Mouse (Mus musculus) MEL (cell line): Measurements from ENCODE around the gene S100a13. TPM values are rescaled to one million over a fixed set of nuclear protein-coding genes. Genes with fewer than 3 reads are reported as not detected.

Experiments
- DNase-seq: peaks from one replicate; pipeline ENCODE4 v3.0.0; 2011; ENCODE audit warnings: low read depth, low spot score
- H3K27ac ChIP-seq: 2 replicates; pipeline ENCODE4 v1.5.1; 2012; ENCODE audit warnings: low read depth, mild to moderate bottlenecking, control low read depth, low read length, moderate library complexity; ENCODE audit not compliant: control insufficient read depth
- H3K27me3 ChIP-seq, 2 experiments: fragments of 150-350 bp in 1 of 2; sonication (generic) in 1 of 2; 2 replicates each; pipeline ENCODE4 v1.6.1; 2012; ENCODE audit warnings: low read length in 2 of 2, mild to moderate bottlenecking in 2 of 2, improper control_type of control experiment in 1 of 2, moderate library complexity in 1 of 2; ENCODE audit not compliant: insufficient read depth in 2 of 2, control insufficient read depth in 1 of 2
- H3K36me3 ChIP-seq, 2 experiments: 2 replicates each; pipeline ENCODE4 v1.6.1; 2012 to 2014; ENCODE audit warnings: low read length in 2 of 2, improper control_type of control experiment in 1 of 2, inconsistent platforms in 1 of 2, mild to moderate bottlenecking in 1 of 2; ENCODE audit not compliant: insufficient read depth in 2 of 2, control insufficient read depth in 1 of 2
- H3K4me1 ChIP-seq, 2 experiments: fragments of 150-350 bp in 1 of 2; sonication (generic) in 1 of 2; 2 replicates each; pipeline ENCODE4 v1.6.1; 2012; ENCODE audit warnings: low read length in 2 of 2, improper control_type of control experiment in 1 of 2, mild to moderate bottlenecking in 1 of 2; ENCODE audit not compliant: insufficient read depth in 2 of 2, control insufficient read depth in 1 of 2
- H3K4me3 ChIP-seq, 2 experiments: fragments of 150-350 bp in 1 of 2; sonication (generic) in 1 of 2; 2 replicates each; pipeline ENCODE4 v1.5.1; 2012; ENCODE audit warnings: low read depth in 2 of 2, low read length in 2 of 2, mild to moderate bottlenecking in 2 of 2, moderate library complexity in 2 of 2, control low read depth in 1 of 2, improper control_type of control experiment in 1 of 2; ENCODE audit not compliant: control insufficient read depth in 1 of 2, insufficient read depth in 1 of 2
- H3K79me2 ChIP-seq: 2 replicates; pipeline ENCODE4 v1.6.1; 2012; ENCODE audit warnings: mild to moderate bottlenecking, low read length, moderate library complexity; ENCODE audit not compliant: control insufficient read depth, poor library complexity, insufficient read depth
- H3K9ac ChIP-seq: 2 replicates; pipeline ENCODE4 v1.6.1; 2012; ENCODE audit warnings: low read depth, mild to moderate bottlenecking, control low read depth, low read length, moderate library complexity; ENCODE audit not compliant: control insufficient read depth, poor library complexity, severe bottlenecking
- H3K9me3 ChIP-seq: fragments of 150-350 bp; sonication (generic); replicated peaks from 2 replicates; pipeline ENCODE4 v1.6.1; 2012; ENCODE audit warnings: mild to moderate bottlenecking, low read length, improper control_type of control experiment, moderate library complexity; ENCODE audit not compliant: insufficient read depth
- BHLHE40 ChIP-seq: IDR thresholded peaks from 2 replicates; pipeline ENCODE4 v1.6.1; 2012; ENCODE audit warnings: low read depth, mild to moderate bottlenecking, inconsistent platforms, low read length, improper control_type of control experiment, borderline replicate concordance
- CHD2 ChIP-seq: IDR thresholded peaks from 2 replicates; pipeline ENCODE4 v1.6.1; 2011; ENCODE audit warnings: low read length, improper control_type of control experiment
- CTCF ChIP-seq, 3 experiments: IDR thresholded peaks in 2 of 3; conservative IDR thresholded peaks in 1 of 3; 2 replicates each; pipeline ENCODE4 v1.5.1; 2011 to 2012; ENCODE audit warnings: low read length in 3 of 3, low read depth in 2 of 3, mild to moderate bottlenecking in 2 of 3, improper control_type of control experiment in 1 of 3, inconsistent platforms in 1 of 3, mixed read lengths in 1 of 3, moderate library complexity in 1 of 3; ENCODE audit not compliant: control insufficient read depth in 1 of 3, insufficient read depth in 1 of 3, poor library complexity in 1 of 3, severe bottlenecking in 1 of 3
- E2F4 ChIP-seq: IDR thresholded peaks from 2 replicates; pipeline ENCODE4 v1.6.1; 2011; ENCODE audit warnings: low read depth, low read length, improper control_type of control experiment, borderline replicate concordance
- MAFK ChIP-seq: IDR thresholded peaks from 2 replicates; pipeline ENCODE4 v1.6.1; 2011; ENCODE audit warnings: low read depth, mild to moderate bottlenecking, low read length, improper control_type of control experiment, borderline replicate concordance
- MAZ ChIP-seq: IDR thresholded peaks from 2 replicates; pipeline ENCODE4 v1.6.1; 2012; ENCODE audit warnings: low read depth, mild to moderate bottlenecking, inconsistent platforms, low read length, improper control_type of control experiment
- NELFE ChIP-seq: IDR thresholded peaks from 2 replicates; pipeline ENCODE4 v1.6.1; 2011; ENCODE audit warnings: low read depth, low read length, improper control_type of control experiment
- POLR2AphosphoS5 ChIP-seq: IDR thresholded peaks from 2 replicates; pipeline ENCODE4 v1.6.1; 2012; ENCODE audit warnings: low read depth, borderline replicate concordance, mild to moderate bottlenecking, inconsistent platforms, low read length, moderate library complexity, mixed read lengths
- RCOR1 ChIP-seq: IDR thresholded peaks from 2 replicates; pipeline ENCODE4 v1.6.1; 2012; ENCODE audit warnings: low read depth, mild to moderate bottlenecking, inconsistent platforms, low read length, improper control_type of control experiment
- UBTF ChIP-seq: IDR thresholded peaks from 2 replicates; pipeline ENCODE4 v1.6.1; 2012; ENCODE audit warnings: low read depth, mild to moderate bottlenecking, inconsistent platforms, low read length, improper control_type of control experiment, moderate library complexity, borderline replicate concordance; ENCODE audit not compliant: insufficient read depth
- USF2 ChIP-seq, 2 experiments: IDR thresholded peaks; 2 replicates each; pipeline ENCODE4 v1.6.1; 2011 to 2012; ENCODE audit warnings: improper control_type of control experiment in 2 of 2, low read length in 2 of 2, borderline replicate concordance in 1 of 2, inconsistent platforms in 1 of 2, low read depth in 1 of 2, mild to moderate bottlenecking in 1 of 2; ENCODE audit not compliant: insufficient read depth in 1 of 2
- polyA plus RNA-seq, 2 experiments: library from polyadenylated mRNA; stranded (reverse) in 1 of 2; unstranded in 1 of 2; fragments of >175 nt in 1 of 2; fragments of >200 nt in 1 of 2; gene quantifications; 2 replicates each; pipeline versions ENCODE4 v1.2.1 to v1.2.4; 2012; ENCODE audit warnings: low replicate concordance in 2 of 2, low read depth in 1 of 2; ENCODE audit not compliant: insufficient read length in 2 of 2, insufficient read depth in 1 of 2, missing spikeins in 1 of 2
- total RNA-seq: library from RNA; depleted of rRNA; stranded (reverse); fragments of 300-350 nt; gene quantifications from 2 replicates; pipeline ENCODE4 v1.2.3, GENCODE M21; 2012

S100a13 gene
- total and polyA plus RNA-seq, 3 experiments, result 22.0 to 29.9 TPM; not detected in 1

- TF ChIP-seq POLR2AphosphoS5, result no peak
- TF ChIP-seq CTCF (IDR thresholded peaks at IDR 0.05 in 2 of 3, conservative IDR thresholded peaks at IDR 0.05 in 1 of 3; ENCODE audit: control insufficient read depth in 1 of 3, insufficient read depth in 1 of 3, low read depth in 2 of 3, low read length in 3 of 3, poor library complexity in 1 of 3, severe bottlenecking in 1 of 3), result no peak
- TF ChIP-seq BHLHE40, result 0 out of 2 replicates have a peak, but pooled peaks have one; percentile 3
These were observed 5.1 kb upstream of the S100a13 start, which contains the start of gene Chtop (continued) for GRCm38 (mm10) chr3:90508950-90509746.

GRCm38 (mm10) chr3:90509747-90510123 is 4.5 kb upstream of the S100a13 start:
- H3K4me3 ChIP-seq, result peak overlapping the region; percentile 51 to 93
- no peaks in the 10 kb centered on the region for H3K27me3 ChIP-seq
- DNase-seq, result no peak
- no peak; the same call in 1 of the 2 replicates for TF ChIP-seq RCOR1
- TF ChIP-seq UBTF, result 0 out of 2 replicates have a peak, but pooled peaks have one; percentile 9
- peaks cover 2 to 24% of the 10 kb centered on the region in 2 experiments; a peak in 3 of 4 replicates for H3K4me1 ChIP-seq
- peak overlapping the region; percentile 72 for H3K9ac ChIP-seq
- H3K36me3 ChIP-seq, result peaks cover 27 to 34% of the 10 kb centered on the region in 2 experiments
- H3K9me3 ChIP-seq, result no peaks in the 10 kb centered on the region
- H3K79me2 ChIP-seq, result peaks cover 27% of the 10 kb centered on the region
- H3K27ac ChIP-seq, result peak overlapping the region; percentile 83

- H3K27me3 ChIP-seq, result no peaks in the 10 kb centered on the region
- H3K4me1 ChIP-seq, result peaks cover 1 to 25% of the 10 kb centered on the region in 2 experiments; a peak in 3 of 4 replicates
- H3K9ac ChIP-seq, result no peak overlapping the region
- H3K27ac ChIP-seq, result no peak overlapping the region
- H3K9me3 ChIP-seq, result no peaks in the 10 kb centered on the region
- peaks cover 3 to 15% of the 10 kb centered on the region in 2 experiments for H3K36me3 ChIP-seq
- no peak for TF ChIP-seq MAZ
- no peak for TF ChIP-seq NELFE
- TF ChIP-seq MAFK, result no peak
- no peak for TF ChIP-seq USF2 (IDR thresholded peaks at IDR 0.05; ENCODE audit: borderline replicate concordance in 1 of 2, insufficient read depth in 1 of 2, low read depth in 1 of 2, low read length in 2 of 2)
- TF ChIP-seq UBTF, result no peak
- TF ChIP-seq CHD2, result no peak
- TF ChIP-seq E2F4, result no peak
- H3K79me2 ChIP-seq, result peaks cover 19% of the 10 kb centered on the region
- no peak overlapping the region for H3K4me3 ChIP-seq
- DNase-seq, result no peak
These were observed 2.0 kb upstream of the S100a13 start for GRCm38 (mm10) chr3:90512276-90512675.
